Mouse (Mus musculus) cerebellum, adult 18-20 months (tissue): ENCODE measurements around the gene Tuba8.
A peak's percentile ranks its signal among the peaks of the same experiment; 100 is the strongest.

Experiments used
- DNase-seq, 2 experiments: peaks; one replicate each; pipeline ENCODE4 v3.0.0; 2021

Gene Tuba8

DNA sequence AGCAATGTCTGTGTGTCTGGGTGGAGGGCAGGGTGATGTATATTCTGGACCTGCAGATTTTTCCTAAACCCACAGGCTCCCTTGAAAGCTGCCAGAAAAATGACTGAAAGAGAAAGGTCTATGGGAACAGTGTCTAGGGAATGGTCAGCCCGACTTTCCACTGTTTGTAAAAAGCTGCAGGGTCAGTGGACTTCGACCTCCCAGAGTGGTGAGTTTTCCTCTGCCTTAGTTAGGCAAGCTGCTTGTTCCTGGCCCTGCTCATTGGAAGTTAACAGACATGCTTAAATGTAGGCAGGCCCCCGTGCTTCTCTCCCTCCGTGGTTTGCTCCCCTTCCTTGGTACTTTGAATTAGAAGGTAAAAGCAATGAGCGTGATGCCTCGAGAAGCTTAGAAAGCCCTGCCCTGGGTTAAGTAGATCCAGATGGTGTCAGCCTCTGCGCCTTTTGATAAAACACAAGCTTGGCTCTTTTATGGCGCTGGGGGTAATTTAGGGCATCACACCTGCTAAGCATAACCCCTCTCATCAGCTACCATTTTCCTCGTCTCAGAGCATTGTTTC lies 12.6 kb upstream of the Tuba8 start:
- DNase-seq = no peak

DNA sequence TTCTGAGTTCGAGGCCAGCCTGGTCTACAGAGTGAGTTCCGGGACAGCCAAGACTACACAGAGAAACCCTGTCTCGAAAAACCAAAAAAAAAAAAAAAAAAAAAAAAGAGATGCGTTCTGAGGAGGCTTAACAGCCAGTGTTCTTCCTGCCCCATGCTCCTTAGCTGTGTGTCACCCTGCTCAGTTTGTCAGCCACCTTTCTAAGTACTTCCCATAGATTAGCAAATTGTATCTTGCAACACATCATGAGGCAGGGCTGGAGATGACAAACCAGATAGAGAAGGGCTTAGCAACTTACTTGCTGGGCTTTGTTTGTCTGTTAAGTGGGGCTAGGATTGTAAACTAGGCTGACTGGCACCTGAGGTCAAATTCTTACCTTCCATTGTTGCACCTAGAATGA lies 10.0 kb upstream of the Tuba8 start:
- no peak for DNase-seq

DNA sequence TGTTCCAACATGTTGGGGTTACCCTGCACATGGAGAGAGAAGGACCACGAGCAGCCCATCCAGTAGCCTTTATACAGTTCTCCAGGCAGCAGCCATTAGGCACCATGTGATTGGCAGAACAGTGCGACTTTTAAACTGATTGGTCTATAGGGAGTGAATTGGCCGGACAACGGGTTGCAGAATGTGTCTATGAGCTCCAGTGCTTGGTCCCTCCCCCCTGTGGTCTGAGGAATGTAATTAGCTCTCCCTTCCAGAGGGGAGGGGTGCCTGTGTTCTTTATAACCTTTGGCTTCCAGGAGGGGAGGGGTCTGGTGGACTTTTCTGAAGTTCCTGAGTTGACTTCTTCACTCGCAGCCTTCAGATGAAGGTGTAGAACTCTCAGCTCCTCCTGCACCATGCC lies 8.5 kb upstream of the Tuba8 start:
- no peak for DNase-seq

DNA sequence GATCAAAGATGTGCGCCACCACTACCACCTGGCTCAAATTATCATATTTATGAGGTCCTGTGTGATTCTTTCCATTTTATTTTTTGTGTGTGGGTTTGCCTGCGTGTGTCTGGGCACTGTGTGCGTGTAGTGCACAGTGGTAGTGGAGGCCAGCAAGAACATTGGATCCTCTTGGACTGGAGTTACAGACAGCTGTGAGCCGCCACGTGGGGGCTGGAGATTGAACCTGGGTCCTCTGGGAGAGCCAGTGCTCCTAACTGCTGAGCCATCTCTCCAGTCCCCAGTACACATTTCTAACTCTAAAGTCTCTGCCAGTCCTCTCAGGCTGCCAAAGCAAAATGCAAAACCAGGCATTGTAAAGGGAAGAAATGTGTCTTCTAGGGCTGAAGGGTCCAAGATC lies 4.0 kb upstream of the Tuba8 start:
- no peak for DNase-seq

DNA sequence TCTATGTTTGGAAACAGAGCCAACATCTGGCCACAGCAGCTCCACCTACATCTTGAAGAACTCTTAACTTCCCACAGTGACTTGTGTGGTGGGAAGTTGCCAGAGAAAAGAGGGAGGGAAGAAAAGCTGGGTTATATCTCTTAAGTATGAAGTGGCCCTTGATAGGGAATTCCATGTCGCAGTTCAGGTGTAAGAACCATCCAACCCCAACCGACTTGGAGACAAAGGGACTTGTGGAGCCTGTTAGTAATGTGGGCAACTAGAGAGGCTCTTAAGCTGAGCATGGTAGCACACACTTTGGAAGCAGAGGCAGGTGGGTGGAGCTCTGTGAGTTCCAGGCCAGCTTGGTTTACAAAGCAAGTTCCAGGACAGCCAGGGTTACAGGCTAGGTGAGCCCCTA lies 912 bp upstream of the Tuba8 start:
- no peak for DNase-seq

DNA sequence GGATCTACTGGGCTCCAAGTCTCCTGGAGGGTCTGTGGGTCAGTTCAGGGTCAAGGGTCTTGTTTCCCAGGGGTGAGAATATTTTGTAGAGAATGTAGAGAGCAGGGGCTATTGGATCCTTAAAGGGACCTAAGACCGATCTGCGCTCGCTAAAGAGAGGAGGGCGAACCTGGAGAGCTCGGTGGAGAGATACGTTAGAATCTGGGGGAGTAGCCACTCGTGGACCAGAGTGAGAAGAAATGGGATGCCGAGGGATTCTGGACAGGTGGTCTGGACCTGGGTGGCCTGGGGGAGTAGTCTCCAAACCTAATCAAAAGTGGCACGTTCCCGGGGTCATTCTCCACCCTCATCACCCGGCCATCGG lies 412 bp downstream of the Tuba8 start:
- no peak for DNase-seq

DNA sequence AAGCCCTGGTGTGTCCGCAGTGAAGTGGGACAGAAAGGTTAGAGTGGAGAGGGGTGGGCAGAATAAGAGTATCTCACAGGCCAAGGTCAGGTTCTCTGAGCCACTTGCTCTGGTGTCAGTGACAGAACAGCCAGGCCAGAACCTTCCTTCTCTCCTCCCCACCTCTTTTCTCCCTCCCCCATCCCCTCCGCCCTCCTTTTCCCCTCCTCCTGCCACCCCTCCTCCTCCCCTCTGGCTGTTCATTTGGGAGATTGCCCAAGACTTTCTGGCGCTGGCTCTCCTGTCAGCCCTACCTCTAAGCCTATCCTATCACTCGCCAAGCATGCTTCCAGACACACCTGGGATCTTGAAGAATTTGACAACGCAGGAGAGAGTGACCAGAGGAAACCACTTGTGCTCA lies 1.2 kb downstream of the Tuba8 start:
- peak; percentile 25 to 38 for DNase-seq

DNA sequence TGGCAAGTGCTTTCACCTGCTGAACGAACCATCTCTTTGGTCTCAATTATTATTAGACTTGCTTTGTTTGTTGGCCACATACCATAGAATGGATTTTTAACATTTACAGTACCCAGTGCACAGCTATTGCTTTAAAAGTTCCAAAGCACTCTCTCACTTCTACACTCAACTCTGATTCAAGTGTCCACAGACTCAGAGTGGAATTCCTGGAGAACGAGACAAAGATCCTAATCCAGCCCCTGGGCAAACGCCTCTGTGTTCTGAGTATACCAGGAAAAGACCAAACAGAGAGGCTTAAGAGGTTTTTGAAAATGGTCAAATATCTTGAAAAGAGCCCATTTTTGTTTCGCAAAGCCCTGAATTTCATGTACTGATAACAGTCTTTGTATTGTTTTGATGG lies 2.5 kb downstream of the Tuba8 start:
- no peak for DNase-seq

DNA sequence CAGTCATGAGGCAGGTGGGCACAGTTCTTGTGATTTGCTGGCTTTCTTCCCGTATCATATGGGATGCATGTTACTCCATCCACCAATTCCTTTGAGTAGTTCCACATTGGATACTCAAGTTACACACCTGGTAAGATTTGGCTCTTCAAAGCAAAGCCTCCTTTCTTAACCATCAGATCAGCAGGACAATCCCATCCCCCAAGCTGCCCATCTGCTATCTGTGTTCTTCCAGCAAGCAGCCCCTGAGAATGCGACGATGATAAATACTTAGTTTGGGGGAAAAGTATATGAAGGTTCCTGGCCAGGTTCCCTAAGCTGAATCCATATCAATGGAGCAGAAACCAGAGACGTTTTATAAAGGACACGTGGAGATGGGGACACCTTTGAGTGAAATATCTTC lies 3.7 kb downstream of the Tuba8 start:
- DNase-seq = no peak

DNA sequence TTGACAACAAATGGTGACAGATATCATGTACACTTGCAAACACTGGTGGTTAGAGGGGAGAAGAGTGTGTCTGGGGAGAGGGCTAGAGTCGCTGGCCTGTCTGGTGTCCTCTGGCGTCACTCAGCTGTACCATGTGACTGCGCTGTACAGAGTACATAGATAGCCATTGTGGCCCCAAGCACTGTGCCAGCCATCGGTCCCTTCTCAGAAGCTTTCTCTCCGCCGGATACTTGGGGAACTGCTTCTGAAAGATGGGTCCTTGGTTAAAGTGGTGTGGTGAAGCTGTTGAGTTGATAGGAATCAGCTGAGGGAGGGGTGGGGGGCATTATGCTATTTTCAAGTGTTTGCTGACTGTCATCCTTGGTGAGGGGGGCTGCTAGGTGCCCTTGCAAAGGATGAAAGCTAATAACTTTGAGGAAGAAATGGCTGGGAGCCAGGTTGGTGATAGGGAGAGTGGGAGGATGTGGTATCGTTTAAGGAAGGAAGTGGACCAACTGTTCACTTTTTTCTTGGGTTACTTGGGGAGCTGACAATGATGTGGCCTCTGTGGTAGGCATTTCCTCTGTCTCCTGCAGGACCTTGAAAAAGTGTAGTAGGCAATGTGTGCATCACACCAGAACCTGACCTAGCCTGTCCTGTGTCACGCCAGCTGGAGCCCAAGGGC lies 4.3 kb downstream of the Tuba8 start:
- DNase-seq = no peak

DNA sequence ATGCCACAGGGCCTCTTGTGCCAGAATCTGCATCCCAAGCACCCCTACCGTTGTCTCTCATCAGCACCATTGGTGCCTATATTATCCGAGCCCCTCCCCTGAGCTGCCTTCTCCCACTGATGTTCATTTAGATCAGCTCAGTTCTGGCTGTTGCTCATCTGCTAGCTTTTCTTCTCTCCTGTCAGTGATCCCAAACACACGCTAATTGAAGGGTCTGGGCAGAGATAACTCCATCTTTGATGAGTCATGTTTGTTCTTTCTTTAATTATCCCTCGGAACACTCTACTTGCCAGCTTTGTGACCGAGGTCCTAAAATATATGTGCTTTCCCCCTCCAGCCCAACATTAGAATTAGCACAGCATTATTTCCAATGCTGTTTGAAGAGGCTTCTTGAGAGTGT lies 4.8 kb downstream of the Tuba8 start:
- DNase-seq = no peak

DNA sequence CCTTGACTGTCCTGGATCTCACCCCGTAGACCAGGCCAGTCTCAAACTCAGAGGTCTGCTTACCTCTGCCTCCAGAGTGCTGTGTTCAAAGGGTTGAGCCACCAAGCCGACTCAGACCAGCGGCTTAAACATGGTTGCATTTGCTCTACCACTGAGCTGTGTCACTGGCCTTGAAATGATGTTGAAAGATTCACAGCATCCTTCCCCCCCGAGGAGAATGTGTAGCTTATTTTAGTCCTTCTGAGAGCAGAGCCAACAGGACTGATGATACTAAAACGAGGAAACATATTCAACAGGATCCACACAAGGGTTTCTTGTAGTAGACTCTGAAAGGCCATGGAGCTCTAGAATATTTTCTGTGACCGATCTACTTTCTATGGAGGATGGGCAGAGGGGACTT lies 5.4 kb downstream of the Tuba8 start:
- DNase-seq = no peak

DNA sequence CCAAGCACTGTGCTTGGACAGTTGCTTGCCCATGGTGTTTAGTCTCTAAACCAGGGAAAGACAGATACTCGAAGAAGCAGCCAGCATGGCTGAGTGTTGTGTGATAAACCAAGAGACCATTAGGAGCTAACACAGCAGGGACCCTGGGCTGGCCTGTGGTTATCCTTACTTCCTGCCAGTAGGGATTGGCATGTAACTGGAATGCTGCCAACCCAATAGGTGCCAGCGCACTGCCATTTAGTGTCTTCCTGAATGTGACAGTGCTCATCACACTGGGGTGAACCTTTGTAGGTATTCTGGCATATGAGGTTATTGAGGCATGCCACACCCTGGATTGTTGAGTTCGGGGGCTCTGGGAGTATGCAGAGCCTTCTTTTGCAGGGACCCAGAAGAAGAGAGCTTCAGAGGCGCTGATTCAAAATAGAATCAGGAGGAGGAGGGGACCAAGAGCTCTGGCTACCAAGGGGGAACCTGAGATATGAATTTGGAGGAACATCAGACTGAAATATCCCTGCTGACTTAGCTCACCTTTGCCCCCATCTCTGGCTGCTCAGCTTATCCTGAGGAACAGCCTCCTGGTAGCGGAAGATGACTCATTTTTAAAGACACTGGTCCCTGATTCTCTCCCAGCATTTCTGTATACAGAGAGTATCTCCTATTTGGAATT lies 6.2 kb downstream of the Tuba8 start:
- DNase-seq = no peak

DNA sequence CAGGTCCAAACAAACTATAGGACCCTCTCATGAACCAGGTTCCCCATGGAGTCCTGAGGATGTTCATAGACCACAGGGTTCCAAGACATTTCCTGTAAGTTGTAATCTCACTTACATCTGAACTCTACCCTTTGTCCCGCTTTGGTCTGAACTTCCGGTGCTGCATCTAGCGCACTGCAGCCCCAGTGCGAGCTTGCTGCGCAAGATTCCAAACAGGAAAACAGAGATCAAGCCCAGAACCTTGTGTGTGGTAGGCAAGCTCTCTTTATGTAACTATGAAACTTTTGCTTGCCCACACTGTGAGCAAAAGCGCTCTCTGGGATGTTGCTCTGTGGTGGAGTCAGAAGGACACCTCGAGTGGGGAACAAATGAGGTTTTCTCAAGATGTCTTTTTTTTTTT lies 7.5 kb downstream of the Tuba8 start:
- DNase-seq = no peak

DNA sequence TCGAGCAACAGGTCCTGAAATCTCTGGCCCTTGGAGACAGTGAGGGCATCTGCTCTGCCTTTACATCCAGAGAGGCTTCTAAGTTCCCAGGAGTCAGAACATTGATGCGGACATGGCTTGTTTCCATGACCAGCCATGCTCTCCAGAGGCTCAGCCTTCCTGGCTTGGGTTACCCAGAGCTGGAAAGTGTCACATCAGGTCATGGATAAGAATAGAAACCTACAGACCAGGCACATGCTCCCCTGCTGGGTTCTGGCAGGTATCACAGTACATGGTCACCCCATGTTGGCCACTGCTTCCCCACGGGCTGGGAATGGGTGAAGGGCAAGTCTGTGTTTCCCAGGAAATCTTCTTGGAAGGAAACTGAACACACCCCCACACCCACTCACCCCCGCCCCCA lies 8.9 kb downstream of the Tuba8 start:
- DNase-seq = no peak

DNA sequence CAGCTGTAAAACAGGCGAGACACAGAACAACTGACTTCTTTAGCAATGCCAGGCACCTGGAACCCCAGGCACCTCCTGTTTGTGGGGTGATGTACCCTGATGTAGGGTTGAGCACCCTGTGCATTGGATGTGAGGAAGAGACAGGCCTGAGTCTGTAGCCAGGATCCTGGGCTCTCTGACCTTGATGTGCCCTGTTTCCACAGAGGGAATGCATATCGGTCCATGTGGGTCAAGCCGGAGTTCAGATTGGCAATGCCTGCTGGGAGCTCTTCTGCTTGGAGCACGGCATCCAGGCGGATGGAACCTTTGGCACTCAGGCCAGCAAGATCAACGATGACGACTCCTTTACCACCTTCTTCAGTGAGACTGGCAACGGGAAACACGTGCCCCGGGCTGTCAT lies 9.7 kb downstream of the Tuba8 start:
- DNase-seq = no peak

DNA sequence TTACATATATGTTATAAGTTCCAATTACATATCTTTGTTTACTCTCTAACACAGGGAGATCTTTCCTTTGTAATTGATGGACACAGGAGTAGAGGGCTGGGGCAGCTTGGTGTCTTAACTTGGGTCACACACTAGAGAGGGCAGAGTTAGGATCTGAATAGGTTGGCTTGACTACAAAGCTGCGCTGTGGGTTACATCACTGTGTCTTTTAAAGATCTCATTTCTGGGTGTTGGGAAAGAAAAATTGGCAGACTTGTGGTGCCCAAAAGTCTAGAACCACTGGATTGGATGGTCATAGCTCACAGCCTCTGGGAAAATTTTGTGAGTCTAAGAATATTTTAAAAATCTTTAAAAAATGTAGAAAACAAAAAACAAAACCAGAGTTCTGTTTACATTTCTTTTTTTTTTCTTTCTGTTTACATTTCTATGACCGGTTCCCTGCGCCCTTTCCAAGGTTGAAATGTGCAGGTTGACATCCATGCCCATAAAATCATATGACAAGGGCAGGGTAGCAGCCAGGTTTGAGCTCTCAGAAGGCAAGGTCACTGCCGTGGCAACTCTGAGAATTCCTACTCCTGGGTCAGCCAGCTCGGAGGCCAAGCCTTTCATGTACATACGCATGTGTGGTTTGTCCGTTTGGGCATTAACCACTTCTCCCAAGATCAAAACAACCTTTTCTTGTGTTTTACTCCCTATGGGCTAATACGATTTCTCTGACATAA lies 11.5 kb downstream of the Tuba8 start:
- DNase-seq = no peak

DNA sequence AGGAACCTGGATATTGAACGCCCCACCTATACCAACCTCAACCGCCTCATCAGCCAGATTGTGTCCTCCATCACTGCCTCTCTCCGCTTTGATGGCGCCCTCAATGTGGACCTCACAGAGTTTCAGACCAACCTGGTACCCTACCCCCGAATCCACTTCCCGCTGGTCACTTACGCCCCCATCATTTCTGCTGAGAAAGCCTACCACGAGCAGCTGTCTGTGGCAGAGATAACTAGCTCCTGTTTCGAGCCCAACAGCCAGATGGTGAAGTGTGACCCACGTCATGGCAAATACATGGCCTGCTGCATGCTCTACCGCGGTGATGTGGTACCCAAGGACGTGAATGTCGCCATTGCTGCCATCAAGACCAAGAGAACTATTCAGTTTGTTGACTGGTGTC lies 12.5 kb downstream of the Tuba8 start:
- DNase-seq = no peak

DNA sequence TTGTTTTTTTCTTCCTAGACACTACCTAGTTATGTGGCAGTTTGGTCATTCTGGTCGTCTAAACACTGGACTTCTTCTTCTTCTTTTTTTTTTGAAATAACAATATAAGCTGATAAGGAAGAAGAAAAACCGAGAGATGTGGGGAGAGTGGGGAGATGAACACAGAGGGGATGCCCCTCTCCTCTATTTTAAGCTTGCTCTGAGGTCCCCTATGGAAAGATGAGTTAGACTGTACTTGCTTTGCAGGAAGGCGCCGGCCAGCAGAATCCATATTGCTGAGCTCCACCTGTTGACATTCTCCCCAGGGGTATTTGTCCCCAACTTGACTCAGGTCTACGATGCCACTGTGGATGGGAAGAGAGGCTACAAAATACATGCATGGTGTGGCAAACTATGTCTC lies 13.6 kb downstream of the Tuba8 start:
- DNase-seq = no peak

DNA sequence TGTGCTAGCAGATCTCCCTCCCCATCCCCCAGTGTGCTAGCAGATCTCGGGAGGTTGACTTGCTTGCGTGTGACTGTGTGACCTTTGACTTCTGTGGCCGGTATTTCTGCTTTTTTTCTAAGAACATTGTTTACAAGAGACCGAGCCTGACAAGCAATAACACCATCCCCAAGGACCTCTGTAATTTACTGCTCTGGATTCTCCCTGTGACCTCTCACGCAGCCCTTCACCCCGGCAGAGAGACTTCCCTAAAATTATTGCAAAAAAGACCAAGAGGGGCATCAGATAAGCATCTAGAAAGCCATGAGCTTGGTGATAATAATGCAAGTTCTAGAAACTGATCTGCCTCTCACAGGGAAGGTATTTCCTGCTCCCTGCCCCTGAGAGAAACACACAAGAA lies 14.5 kb downstream of the Tuba8 start:
- no peak for DNase-seq

DNA sequence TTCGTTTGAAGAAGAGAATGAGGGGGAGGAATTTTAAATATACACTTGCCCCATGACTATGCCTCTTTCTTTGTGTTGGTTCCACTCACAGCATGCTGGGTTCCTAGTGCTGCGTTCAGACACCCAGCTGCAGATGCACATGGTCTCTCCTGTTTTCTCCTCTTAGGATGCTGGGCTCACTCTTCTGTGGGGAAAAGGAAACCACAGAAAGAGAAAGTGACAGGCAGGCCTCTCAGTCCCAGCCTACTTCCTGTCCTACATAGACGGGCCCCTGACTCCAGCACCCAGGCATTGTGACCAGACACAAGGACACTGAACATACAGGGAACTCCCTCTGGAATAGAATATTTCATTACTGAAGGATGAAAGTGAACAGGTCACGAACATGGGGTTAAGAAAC lies 15.5 kb downstream of the Tuba8 start:
- DNase-seq = no peak

DNA sequence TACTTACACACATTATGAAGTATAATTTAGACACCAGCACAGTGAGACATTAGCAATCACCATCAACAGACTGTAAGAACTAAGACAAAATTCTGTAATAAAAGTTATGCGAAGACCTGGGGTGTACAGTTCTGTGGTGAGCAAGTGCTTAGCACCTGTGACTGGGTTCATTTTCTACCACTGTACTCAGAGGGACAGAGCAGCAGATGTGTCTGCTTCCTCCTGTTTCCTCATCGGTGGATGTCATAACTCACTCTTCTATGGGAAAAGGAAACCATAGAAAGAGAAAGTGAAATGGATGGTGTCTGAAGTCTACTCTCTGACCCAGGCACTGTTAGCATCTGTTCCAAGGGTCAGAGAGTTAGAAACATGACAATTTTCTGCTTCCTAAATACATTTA lies 16.2 kb downstream of the Tuba8 start:
- no peak for DNase-seq

DNA sequence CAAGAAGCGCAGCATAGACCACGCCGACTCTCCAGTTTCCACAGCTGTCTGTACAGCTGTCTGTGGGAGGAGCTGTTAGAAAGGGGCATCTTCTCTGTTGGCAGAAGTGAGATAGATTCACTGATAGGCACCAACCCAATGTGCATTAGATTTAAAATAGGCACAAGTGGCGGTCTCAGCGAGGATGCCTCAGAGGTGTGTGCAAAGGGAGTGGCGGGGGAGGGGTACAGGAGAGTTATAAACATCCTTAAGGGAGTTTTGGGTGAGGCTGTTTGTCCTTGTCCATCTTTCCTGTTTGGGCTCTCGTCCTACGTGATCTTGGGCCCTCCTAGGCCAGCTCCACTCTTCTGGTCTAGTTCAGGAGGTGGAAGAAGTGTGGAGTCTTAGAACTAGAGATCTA lies 17.9 kb downstream of the Tuba8 start:
- no peak for DNase-seq

DNA sequence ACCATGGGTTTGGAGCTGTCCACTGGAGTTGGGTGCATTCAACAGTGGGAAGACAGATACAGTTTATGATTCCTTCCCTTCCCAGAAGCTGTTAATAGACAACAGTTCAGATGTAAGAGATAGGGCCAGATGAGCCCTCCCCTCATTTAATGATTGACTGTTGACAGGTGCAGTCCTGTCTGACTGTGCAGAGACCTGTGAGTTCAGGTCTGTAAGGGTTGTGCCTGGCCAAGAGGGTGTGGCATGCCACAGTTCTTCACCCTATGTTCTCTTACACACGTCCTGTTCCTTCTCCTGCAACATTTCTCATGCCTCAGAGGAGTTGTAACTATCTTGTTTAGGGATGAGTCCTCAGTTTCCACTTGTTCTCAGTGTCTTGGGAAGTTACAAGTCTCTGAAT lies 22.2 kb downstream of the Tuba8 start:
- DNase-seq = no peak
